Mouse (Mus musculus) forebrain, embryonic 10.5 days (tissue): ENCODE measurements around the gene Cox17. TPM values are rescaled to one million over a fixed set of nuclear protein-coding genes. Genes with fewer than 3 reads are reported as not detected.
A peak's percentile ranks its signal among the peaks of the same experiment; 100 is the strongest.
"Not testable (repeated sequence)": the region's sequence is repeated elsewhere in the genome, so short reads cannot be mapped to it uniquely, and the experiment has no call there.

Experiments
- DNase-seq: peaks from one replicate; pipeline ENCODE4 v3.0.0-alpha.2; 2017; ENCODE audit warnings: low spot score; ENCODE audit errors: extremely low spot score
- H3K27ac ChIP-seq: fragments of 300-500 bp; sonication (generic); 2 replicates; pipeline ENCODE4 v1.5.1; 2016; ENCODE audit warnings: mild to moderate bottlenecking
- H3K27me3 ChIP-seq: fragments of 300-500 bp; sonication (generic); 2 replicates; pipeline ENCODE4 v1.6.1; 2016; ENCODE audit warnings: mild to moderate bottlenecking; ENCODE audit not compliant: poor library complexity, severe bottlenecking
- H3K36me3 ChIP-seq: fragments of 300-500 bp; sonication (generic); replicated peaks from 2 replicates; pipeline ENCODE4 v1.6.1; 2016; ENCODE audit warnings: mild to moderate bottlenecking, moderate library complexity
- H3K4me1 ChIP-seq: fragments of 300-500 bp; sonication (generic); 2 replicates; pipeline ENCODE4 v1.6.1; 2016
- H3K4me3 ChIP-seq: fragments of 300-500 bp; sonication (generic); 2 replicates; pipeline ENCODE4 v1.5.1; 2016; ENCODE audit warnings: mild to moderate bottlenecking, moderate library complexity
- H3K9me3 ChIP-seq: fragments of 300-500 bp; sonication (generic); 2 replicates; pipeline ENCODE4 v1.6.1; 2016; ENCODE audit warnings: mild to moderate bottlenecking, moderate library complexity
- WGBS: fragments of 180-500 bp; shearing (Covaris S2); methylation state at CpG from one replicate; pipeline ENCODE4 v1.1.7; 2016; 5-methylcytosine and 5-hydroxymethylcytosine counted together
- polyA plus RNA-seq: library from polyadenylated mRNA; unstranded; fragments of >200 nt; fragmentation: Nextera tagmentation; extraction: Ambion mirVana; gene quantifications from 2 replicates; pipeline ENCODE4 v1.2.1, GENCODE M21; 2016

Cox17 gene
- polyA plus RNA-seq, 1 experiment from 2014 or later: 134 TPM

DNA sequence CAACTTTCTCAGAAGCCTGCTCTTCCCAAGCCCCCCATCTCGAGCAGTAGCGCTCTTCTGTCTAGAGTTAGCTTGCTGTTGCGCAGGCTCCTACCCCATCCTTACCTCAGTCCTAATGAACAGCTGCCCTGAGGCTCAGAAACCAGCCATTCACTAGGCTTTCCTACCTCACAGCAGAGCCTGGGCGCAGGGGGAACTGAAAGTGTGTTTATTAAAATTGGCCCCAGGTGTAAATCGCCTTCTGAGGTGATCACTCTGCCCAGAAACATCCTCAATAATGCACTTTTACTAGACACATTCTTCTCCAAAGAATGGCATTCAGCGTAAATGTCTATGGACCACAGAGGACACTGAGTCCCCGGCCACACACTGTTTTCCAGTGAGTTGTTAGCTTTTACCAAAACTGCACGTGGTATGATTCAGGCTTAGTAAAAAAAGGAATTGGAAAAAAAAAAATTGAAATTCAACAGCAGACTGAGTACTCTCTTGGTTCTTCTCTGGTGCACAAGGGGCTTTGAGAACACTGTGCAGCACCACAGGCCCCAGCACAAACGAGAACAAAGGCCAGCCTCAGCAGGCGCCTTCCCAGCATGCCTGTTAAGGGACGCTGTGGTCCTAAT is 19.9 kb upstream of the Cox17 start:
- H3K4me1 ChIP-seq: no peaks in the 10 kb centered on the region
- no peak overlapping the region for H3K27ac ChIP-seq
- 86% methylated on average over 11 of the region's 11 CpGs for WGBS
- no peak for DNase-seq
- no peaks in the 10 kb centered on the region; the same call in 1 of the 2 replicates for H3K9me3 ChIP-seq
- H3K4me3 ChIP-seq: no peak overlapping the region
- no peaks in the 10 kb centered on the region for H3K36me3 ChIP-seq
- no peaks in the 10 kb centered on the region for H3K27me3 ChIP-seq

DNA sequence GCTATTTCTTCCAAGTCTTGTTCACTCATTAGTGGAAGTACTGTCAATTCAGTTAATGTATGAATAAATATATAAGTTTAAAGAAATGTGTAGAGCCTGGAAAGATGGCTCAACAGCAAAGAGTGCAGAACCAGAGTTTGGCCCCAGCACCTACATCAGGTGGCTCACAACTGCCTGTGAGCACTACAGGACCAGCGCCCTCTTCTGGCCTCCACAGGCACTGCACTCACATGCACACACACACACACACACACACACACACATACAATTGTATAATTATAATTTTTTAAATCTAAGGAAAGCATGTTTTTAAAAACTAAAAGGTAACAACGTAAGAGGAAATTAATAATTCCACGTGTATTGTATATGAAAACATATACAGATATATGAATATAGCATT is 17.5 kb upstream of the Cox17 start:
- DNase-seq: no peak
- 89% methylated on average over 3 of the region's 3 CpGs for WGBS

DNA sequence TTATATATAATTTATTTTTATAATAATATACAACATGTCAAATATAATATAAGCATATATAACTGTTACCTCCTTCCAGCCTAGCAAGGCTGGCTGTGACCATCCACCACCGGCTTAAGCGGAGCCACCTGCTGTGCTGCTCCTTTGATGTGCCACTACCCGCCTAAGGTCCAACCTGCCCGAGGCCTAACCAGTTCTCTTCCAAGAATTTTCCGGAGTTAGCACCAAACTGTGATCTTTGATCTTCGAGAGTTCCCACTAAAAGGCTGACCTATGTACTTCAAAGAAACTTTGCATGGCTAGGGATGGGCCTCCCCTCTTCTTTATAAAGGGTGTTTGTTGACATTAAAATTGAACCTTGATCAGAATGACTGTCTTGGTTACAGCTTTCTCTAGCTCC is 12.4 kb upstream of the Cox17 start:
- Histone ChIP-seq H3K9me3 (no peaks in the 10 kb centered on the region; the same call in 1 of the 2 replicates), H3K36me3 (no peaks in the 10 kb centered on the region), H3K27me3 (no peaks in the 10 kb centered on the region), H3K4me3 (no peak overlapping the region), H3K27ac (no peak overlapping the region), H3K4me1 (no peaks in the 10 kb centered on the region)
- WGBS: 40% methylated on average over 6 of the region's 6 CpGs
- no peak for DNase-seq

More for the DNA sequence above, 17.5 kb upstream of the Cox17 start:
- Histone ChIP-seq H3K9me3 (no peaks in the 10 kb centered on the region; the same call in 1 of the 2 replicates), H3K27ac (no peak overlapping the region), H3K4me3 (no peak overlapping the region), H3K27me3 (no peaks in the 10 kb centered on the region), H3K4me1 (no peaks in the 10 kb centered on the region), H3K36me3 (no peaks in the 10 kb centered on the region)

DNA sequence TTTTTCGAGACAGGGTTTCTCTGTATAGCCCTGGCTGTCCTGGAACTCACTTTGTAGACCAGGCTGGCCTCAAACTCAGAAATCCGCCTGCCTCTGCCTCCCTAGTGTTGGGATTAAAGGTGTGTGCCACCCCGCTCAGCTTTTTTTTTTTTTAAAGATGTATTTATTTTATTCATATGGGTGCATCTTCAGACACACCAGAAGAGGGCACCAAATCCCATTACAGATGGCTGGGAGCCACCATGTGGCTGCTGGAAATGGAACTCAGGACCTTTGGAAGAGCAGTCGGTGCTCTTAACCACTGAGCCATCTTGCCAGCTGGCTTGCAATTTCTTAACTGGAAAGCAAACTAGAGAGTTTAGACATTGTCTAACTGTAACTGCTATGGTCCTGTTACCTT is 8.7 kb upstream of the Cox17 start:
- H3K36me3 ChIP-seq, H3K9me3 ChIP-seq, H3K4me3 ChIP-seq, DNase-seq, H3K27me3 ChIP-seq, H3K27ac ChIP-seq: not testable (repeated sequence)
- H3K4me1 ChIP-seq: peaks cover 14% of the 10 kb centered on the region
- WGBS: 82% methylated on average over 4 of the region's 4 CpGs

DNA sequence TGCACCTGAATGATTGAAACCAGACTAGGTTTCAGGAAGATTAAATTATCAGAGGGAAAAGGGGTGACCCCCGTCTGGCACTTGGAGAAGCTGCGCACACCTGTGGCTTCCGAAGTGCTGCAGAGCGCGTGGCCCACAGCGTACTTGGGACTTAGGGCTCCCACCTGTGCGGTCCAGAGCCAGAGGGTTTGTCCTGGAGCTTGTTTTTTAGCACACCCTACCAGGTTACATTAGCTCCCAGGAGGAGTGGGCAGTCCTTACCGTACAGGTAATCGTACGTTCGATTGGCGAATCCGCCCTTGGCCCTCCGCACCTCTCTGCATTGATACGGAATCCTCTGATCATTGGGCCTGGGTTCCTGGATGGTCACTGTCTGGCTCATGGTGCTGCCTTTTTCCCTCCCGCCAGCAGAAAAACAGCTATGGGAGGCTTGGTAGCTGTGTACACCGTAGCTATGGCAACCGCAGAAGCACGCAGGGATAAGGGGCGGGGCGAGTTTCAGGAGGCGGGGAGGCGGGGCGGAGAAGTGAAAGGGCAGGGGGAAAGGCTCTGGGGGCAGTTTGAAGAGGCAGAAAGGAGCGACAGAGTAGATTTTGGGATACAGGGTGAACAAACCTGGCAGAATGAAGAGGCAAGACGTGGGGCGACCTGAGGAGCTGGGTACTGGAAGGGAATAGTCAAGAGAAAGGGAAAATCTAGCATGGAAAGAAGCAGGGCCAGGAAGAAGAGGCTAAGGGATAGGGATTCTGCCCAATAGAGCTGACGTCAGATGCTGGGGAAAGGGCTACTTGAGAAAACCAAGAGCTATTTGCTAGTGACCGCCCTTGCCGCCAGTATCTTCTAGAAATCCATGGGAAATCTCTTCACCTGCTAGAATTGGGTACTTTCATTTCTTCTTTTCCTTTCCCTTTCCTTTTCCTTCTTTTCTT is 5.1 kb upstream of the Cox17 start, which contains the start of gene Maats1:
Gene Maats1, minus strand, starts transcription at position 748 of the 929 bp plus-strand sequence.
- H3K27ac ChIP-seq: peak within 1 kb of the TSS; percentile 83
- no peaks in the 10 kb centered on the region for H3K36me3 ChIP-seq
- peak within 1 kb of the TSS; percentile 54 for H3K4me3 ChIP-seq
- DNase-seq: peak; percentile 92
- peaks cover 17% of the 10 kb centered on the region for H3K4me1 ChIP-seq
- H3K27me3 ChIP-seq: no peaks in the 10 kb centered on the region
- no peaks in the 10 kb centered on the region; the same call in 1 of the 2 replicates for H3K9me3 ChIP-seq
- WGBS: 9% methylated on average over 30 of the region's 30 CpGs

DNA sequence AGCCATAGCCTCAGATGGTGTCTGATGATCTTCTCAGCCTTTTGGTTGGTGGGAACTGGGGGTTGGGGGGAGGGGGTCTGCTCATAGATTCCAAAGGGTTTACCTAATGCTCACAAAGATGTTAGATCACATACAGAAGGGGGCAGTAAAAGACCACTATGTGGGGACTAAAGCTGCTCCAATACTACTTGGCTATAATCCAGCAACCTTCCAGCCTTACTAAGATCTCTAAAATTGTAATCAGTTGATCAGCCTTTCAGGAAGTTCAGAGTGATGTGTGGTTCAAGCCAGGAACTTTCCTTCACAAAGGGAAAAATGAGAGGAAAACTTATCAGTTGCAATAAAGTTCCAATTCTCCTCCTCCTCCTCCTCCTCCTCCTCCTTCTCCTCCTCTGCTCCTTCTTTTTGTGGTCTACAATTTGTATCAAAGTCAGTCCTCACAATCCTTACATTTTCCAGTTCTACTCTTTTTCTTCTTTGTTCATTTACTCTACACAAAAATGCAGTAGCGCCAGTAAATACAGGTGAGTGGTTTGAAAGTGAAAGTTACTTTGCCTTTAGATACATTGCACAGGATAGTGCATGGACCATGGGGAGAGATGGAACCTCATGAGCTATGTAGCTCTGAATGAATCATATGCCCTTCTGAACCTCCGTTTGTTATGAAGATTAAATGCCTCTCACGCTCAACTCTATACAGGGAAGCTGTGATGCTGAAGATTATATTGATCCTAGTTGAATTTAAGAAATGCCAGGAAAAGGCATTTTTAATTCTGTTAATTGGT is 1.7 kb upstream of the Cox17 start:
- H3K4me3 ChIP-seq: no peak overlapping the region
- DNase-seq: peak; percentile 29
- H3K27ac ChIP-seq: no peak overlapping the region
- H3K9me3 ChIP-seq: no peaks in the 10 kb centered on the region; the same call in 1 of the 2 replicates
- H3K36me3 ChIP-seq: peaks cover 13% of the 10 kb centered on the region
- WGBS: 85% methylated on average over 3 of the region's 3 CpGs
- H3K4me1 ChIP-seq: peaks cover 31% of the 10 kb centered on the region
- H3K27me3 ChIP-seq: no peaks in the 10 kb centered on the region

DNA sequence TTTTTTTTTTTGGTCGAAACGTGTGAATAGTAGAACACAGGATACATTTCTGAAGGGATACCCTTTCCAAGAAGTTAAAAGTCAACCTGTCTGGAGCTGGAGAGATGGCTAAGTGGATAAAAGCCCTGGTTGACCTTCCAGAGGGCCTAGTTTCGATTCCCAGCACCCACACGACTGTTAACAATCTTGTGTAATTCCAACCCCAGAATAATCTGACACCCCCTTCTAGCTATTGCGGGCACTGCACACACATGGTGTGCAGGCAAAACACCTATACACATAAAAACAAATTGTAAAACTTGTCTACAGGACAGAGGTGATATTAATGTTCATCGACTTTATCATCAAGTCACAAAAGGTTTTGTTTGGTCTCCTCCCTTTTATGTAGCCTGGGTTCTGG is 797 bp downstream of the Cox17 start:
- peaks cover 17% of the 10 kb centered on the region for H3K4me1 ChIP-seq
- no peak for DNase-seq
- H3K27ac ChIP-seq: peak overlapping the region; percentile 93
- H3K36me3 ChIP-seq: peaks cover 38% of the 10 kb centered on the region
- H3K4me3 ChIP-seq: peak overlapping the region; percentile 72
- H3K27me3 ChIP-seq: no peaks in the 10 kb centered on the region
- WGBS: 60% methylated on average over 6 of the region's 6 CpGs
- H3K9me3 ChIP-seq: no peaks in the 10 kb centered on the region

DNA sequence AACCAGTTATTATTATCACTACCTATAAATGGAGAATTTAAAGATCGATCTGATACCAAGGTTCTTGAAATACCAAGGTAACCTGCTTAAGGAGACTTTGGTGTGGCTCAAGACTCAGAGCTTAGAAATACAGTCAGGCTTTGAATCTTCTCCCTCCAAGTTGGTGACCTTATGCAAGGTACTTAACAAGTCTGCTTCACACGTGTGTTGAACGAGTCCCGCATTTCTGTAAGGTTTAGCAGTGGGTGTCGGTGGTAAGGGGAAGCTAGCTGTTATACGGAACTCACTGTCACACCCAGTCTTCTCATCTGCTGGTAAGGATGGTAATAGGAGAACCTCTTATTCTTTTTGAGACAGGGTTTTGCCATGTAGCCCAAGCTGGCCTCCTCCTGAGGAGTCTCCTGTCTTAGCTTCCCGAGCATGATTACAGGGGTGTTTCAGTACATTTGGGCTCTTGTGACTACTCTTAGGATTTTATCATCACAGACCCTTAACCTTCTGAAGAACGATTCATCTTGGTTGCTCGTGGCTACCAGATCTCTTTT is 1.5 kb downstream of the Cox17 start:
- Histone ChIP-seq H3K4me3 (no peak overlapping the region), H3K9me3 (no peaks in the 10 kb centered on the region), H3K36me3 (peaks cover 41% of the 10 kb centered on the region), H3K4me1 (peaks cover 17% of the 10 kb centered on the region), H3K27me3 (no peaks in the 10 kb centered on the region), H3K27ac (no peak overlapping the region)
- WGBS: 94% methylated on average over 9 of the region's 9 CpGs
- no peak for DNase-seq

DNA sequence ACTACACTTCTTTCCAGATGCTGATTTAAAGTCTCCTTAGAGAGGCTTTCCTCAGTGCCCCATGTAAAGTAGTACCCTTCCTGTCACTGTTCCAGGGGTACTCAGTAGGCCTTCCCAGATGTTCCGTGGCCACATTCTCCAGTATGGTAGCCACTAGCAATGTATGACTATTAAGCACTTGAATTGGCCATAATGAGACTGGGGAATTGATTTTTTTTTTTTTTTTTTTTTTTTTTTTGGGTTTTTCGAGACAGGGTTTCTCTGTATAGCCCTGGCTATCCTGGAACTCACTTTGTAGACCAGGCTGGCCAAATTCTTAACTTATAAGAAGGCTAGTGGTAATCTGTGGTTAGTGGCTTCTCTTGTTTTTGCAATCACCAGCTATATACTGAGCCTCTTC is 3.1 kb downstream of the Cox17 start:
- no peak overlapping the region for H3K27ac ChIP-seq
- H3K36me3 ChIP-seq: peaks cover 45% of the 10 kb centered on the region
- peaks cover 17% of the 10 kb centered on the region for H3K4me1 ChIP-seq
- H3K4me3 ChIP-seq: no peak overlapping the region
- WGBS: 90% methylated on average over 2 of the region's 2 CpGs
- no peaks in the 10 kb centered on the region for H3K27me3 ChIP-seq
- no peak for DNase-seq
- no peaks in the 10 kb centered on the region for H3K9me3 ChIP-seq

DNA sequence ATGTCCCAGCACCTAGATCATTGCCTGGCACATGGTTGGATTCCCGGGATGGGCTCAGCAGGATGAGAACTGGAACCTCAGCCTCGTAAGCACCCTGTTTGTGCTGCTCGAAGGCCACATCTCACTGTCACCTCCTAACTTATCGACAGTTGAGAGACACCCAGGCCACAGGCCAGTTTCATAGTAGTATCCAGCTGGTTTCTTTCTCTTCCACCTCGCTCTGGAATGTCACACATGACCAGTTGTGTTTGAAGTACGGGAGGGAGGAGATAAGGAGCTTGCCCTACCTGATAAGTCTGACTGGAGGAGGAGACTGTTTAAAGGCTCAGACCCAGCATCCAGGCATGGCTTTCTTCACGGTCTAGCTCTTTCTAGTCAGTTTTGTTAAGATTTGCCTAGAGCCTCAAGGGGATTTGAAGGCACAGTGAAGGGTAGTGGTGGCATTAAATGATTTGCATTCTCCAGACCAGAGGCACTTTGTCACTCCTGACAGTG is 3.6 kb downstream of the Cox17 start:
- Histone ChIP-seq H3K27me3 (no peaks in the 10 kb centered on the region), H3K27ac (no peak overlapping the region), H3K9me3 (no peaks in the 10 kb centered on the region), H3K36me3 (peaks cover 45% of the 10 kb centered on the region), H3K4me3 (no peak overlapping the region), H3K4me1 (peaks cover 17% of the 10 kb centered on the region)
- DNase-seq: no peak
- WGBS: 89% methylated on average over 7 of the region's 7 CpGs

DNA sequence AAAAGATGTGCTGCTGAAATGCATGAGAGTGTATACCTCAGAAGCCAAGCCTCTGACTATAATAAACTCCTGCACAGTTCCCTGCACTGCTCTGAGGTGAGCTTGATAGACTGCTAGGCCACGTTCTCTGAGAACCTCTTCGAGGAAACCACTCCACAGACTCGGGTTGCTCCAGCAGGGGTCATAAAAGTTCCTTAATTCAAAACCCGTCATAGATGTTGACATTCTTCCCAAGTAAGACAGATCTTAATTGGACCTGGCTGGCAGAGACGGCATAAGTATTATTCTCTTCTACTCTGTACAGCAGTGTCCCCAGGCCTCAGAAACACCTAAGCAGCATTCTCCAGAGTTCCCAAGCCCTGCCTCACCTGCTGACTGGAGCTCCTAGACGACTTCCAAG is 4.1 kb downstream of the Cox17 start:
- Histone ChIP-seq H3K27ac (no peak overlapping the region), H3K9me3 (no peaks in the 10 kb centered on the region), H3K27me3 (no peaks in the 10 kb centered on the region), H3K4me3 (no peak overlapping the region), H3K4me1 (peaks cover 17% of the 10 kb centered on the region), H3K36me3 (peaks cover 45% of the 10 kb centered on the region)
- 89% methylated on average over 6 of the region's 6 CpGs for WGBS
- no peak for DNase-seq

DNA sequence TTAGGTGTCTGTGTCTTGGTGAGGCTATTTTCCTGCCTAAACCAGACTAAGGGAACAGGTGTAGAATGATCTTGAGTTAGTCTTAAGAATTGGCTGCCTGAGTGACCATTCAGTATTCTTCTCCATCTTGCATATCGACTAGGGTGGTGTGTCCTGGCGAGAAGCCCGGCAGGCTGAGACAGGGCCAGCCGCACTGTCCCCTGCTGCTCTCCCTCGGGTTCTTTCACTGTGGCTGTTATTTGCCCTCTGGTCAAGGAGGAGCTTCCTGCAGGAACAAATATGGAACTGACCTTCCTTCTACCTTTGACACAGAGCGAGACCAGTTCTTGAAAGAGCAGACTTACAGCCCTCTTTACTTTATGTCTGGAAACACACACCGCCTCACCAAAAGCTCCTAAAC is 5.2 kb downstream of the Cox17 start:
- no peak for DNase-seq
- H3K27ac ChIP-seq: no peak overlapping the region
- no peak overlapping the region for H3K4me3 ChIP-seq
- peaks cover 48% of the 10 kb centered on the region for H3K36me3 ChIP-seq
- no peaks in the 10 kb centered on the region for H3K27me3 ChIP-seq
- H3K4me1 ChIP-seq: peaks cover 13% of the 10 kb centered on the region
- 88% methylated on average over 7 of the region's 7 CpGs for WGBS
- no peaks in the 10 kb centered on the region for H3K9me3 ChIP-seq
